Mouse (Mus musculus): Measurements from ENCODE around the gene 1810062G17Rik.

DNA sequence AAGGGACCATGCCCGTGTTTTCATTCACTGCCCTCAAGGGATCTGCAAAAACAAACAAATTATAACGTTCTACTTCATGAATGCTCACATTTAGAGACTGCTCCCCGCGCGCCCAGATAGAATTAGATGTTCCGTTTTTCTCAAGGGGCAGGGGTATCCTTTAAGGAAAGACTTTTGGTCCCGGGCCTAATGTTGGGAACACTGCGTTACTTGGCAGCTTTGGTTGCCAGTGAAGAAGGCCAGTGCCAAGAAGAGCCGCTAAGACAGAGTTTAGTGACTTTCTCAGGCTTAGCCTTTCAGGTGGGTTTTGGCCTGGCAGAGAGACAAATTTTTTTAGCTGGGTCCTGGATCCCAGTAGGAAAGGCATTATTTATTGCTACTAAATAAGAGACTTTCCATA is 20.5 kb downstream of the 1810062G17Rik start:
- TF ChIP-seq POLR2A (IDR thresholded peaks at IDR 0.05; ENCODE audit: low read depth, low read length) (no peak), CTCF (IDR thresholded peaks at IDR 0.05; ENCODE audit: extremely low read depth, insufficient read length, insufficient replicate concordance, low read depth, low read length) (no peak)

All from small intestine, adult 2 months (tissue).